Mouse (Mus musculus): ENCODE measurements around the gene Ccr10. TPM values are rescaled to one million over a fixed set of nuclear protein-coding genes. Genes with fewer than 3 reads are reported as not detected.
A peak's percentile ranks its signal among the peaks of the same experiment; 100 is the strongest.

Gene Ccr10
- total RNA-seq, 2 experiments from 2014 or later = not detected

- intact Hi-C loops (cut with DNase I) = no loop called here
- peak; percentile 94 for DNase-seq
Observed at GRCm38 (mm10) chr11:101189495-101190180, 14.4 kb upstream of the Ccr10 start.

- intact Hi-C loops (cut with DNase I) = no loop called here
Observed at GRCm38 (mm10) chr11:101188166-101188805, 13.0 kb upstream of the Ccr10 start.

GRCm38 (mm10) chr11:101187541-101187940 is 12.3 kb upstream of the Ccr10 start:
- no peak for DNase-seq
- intact Hi-C loops (cut with DNase I) = no loop called here

More at GRCm38 (mm10) chr11:101188166-101188805, 13.0 kb upstream of the Ccr10 start:
- DNase-seq = peak; percentile 80

GRCm38 (mm10) chr11:101186526-101187247 is 11.4 kb upstream of the Ccr10 start:
- no peak for DNase-seq
- intact Hi-C loops (cut with DNase I) = no loop called here

- intact Hi-C loops (cut with DNase I) = no loop called here
Observed at GRCm38 (mm10) chr11:101185441-101185840, 10.2 kb upstream of the Ccr10 start.

GRCm38 (mm10) chr11:101184984-101185383 is 9.7 kb upstream of the Ccr10 start:
- intact Hi-C loops (cut with DNase I) = no loop called here
- no peak for DNase-seq

More at GRCm38 (mm10) chr11:101185441-101185840, 10.2 kb upstream of the Ccr10 start:
- no peak for DNase-seq

GRCm38 (mm10) chr11:101182771-101183517 is 7.7 kb upstream of the Ccr10 start:
- intact Hi-C loops (cut with DNase I) = no loop called here
- peak; percentile 69 for DNase-seq

GRCm38 (mm10) chr11:101181961-101182360 is 6.7 kb upstream of the Ccr10 start:
- no peak for DNase-seq
- intact Hi-C loops (cut with DNase I) = no loop called here

- intact Hi-C loops (cut with DNase I) = no loop called here
- DNase-seq = peak; percentile 84
Observed at GRCm38 (mm10) chr11:101180846-101181740, 5.8 kb upstream of the Ccr10 start.

- no peak for DNase-seq
- intact Hi-C loops (cut with DNase I) = no loop called here
Observed at GRCm38 (mm10) chr11:101180261-101180660, 5.0 kb upstream of the Ccr10 start.

- no peak for DNase-seq
- intact Hi-C loops (cut with DNase I) = loop anchor here (5.0 kb wide), 1 partner anchor 82 kb away; the partner anchor contains the start of gene Psmc3ip
Observed at GRCm38 (mm10) chr11:101179306-101179705, 4.1 kb upstream of the Ccr10 start.

GRCm38 (mm10) chr11:101178061-101179058 is 3.1 kb upstream of the Ccr10 start:
- no peak for DNase-seq
- intact Hi-C loops (cut with DNase I) = loop anchor here (5.0 kb wide), 1 partner anchor 81 kb away; the partner anchor contains the start of gene Psmc3ip

- intact Hi-C loops (cut with DNase I) = loop anchor here (5.0 kb wide), 1 partner anchor 80 kb away; the partner anchor contains the start of gene Psmc3ip
- DNase-seq = peak; percentile 90
Observed at GRCm38 (mm10) chr11:101176933-101177773, 1.9 kb upstream of the Ccr10 start.

- intact Hi-C loops (cut with DNase I) = loop anchor here (5.0 kb wide), 1 partner anchor 79 kb away; the partner anchor contains the start of gene Psmc3ip
- DNase-seq = peak; percentile 67
Observed at GRCm38 (mm10) chr11:101176117-101176691, 961 bp upstream of the Ccr10 start.

GRCm38 (mm10) chr11:101175636-101176116 is 433 bp upstream of the Ccr10 start:
- peak; percentile 76 for DNase-seq
- intact Hi-C loops (cut with DNase I) = loop anchor here (5.0 kb wide), 1 partner anchor 78 kb away; the partner anchor contains the start of gene Psmc3ip

- peak; percentile 72 for DNase-seq
- intact Hi-C loops (cut with DNase I) = no loop called here
Observed at GRCm38 (mm10) chr11:101174389-101174745, 876 bp downstream of the Ccr10 start.

All from left cerebral cortex, postnatal 4 days (tissue).